Mouse (Mus musculus) hindbrain, embryonic 13.5 days (tissue): Measurements from ENCODE around the gene Snx1. TPM values are rescaled to one million over a fixed set of nuclear protein-coding genes. Genes with fewer than 3 reads are reported as not detected.

ENCODE experiments used
- ATAC-seq: fragments of 200-750 bp; cut with Nextera tagmentation; 2 replicates; pipeline ENCODE4 v1.8.0; 2017; ENCODE audit warnings: moderate TSS enrichment; ENCODE audit not compliant: low FRiP score
- H3K27ac ChIP-seq: fragments of 300-500 bp; sonication (generic); 2 replicates; pipeline ENCODE4 v1.5.1; 2015; ENCODE audit warnings: inconsistent platforms, mild to moderate bottlenecking, moderate library complexity
- H3K27me3 ChIP-seq: fragments of 300-500 bp; sonication (generic); 2 replicates; pipeline ENCODE4 v1.6.1; 2015; ENCODE audit warnings: mild to moderate bottlenecking, inconsistent platforms
- H3K36me3 ChIP-seq: fragments of 300-500 bp; sonication (generic); 2 replicates; pipeline ENCODE4 v1.6.1; 2015; ENCODE audit warnings: mild to moderate bottlenecking, inconsistent platforms
- H3K4me1 ChIP-seq: fragments of 300-500 bp; sonication (generic); replicated peaks from 2 replicates; pipeline ENCODE4 v1.6.1; 2015; ENCODE audit warnings: inconsistent platforms
- H3K4me2 ChIP-seq: fragments of 300-500 bp; sonication (generic); 2 replicates; pipeline ENCODE4 v1.6.1; 2015; ENCODE audit warnings: inconsistent platforms, mild to moderate bottlenecking, moderate library complexity
- H3K4me3 ChIP-seq: fragments of 300-500 bp; sonication (generic); 2 replicates; pipeline ENCODE4 v1.5.1; 2015; ENCODE audit warnings: mild to moderate bottlenecking, inconsistent platforms
- H3K9ac ChIP-seq: fragments of 300-500 bp; sonication (generic); 2 replicates; pipeline ENCODE4 v1.6.1; 2015; ENCODE audit warnings: mild to moderate bottlenecking, inconsistent platforms
- H3K9me3 ChIP-seq: fragments of 300-500 bp; sonication (generic); 2 replicates; pipeline ENCODE4 v1.6.1; 2016; ENCODE audit warnings: inconsistent platforms
- WGBS: fragments of 180-500 bp; shearing (Covaris S2); methylation state at CpG from one replicate; pipeline ENCODE4 v1.1.7; 2015; 5-methylcytosine and 5-hydroxymethylcytosine counted together
- polyA plus RNA-seq: library from polyadenylated mRNA; unstranded; fragments of >200 nt; fragmentation: Nextera tagmentation; extraction: Ambion mirVana; gene quantifications from 2 replicates; pipeline ENCODE4 v1.2.1, GENCODE M21; 2015

The Snx1 gene
- polyA plus RNA-seq, 1 experiment from 2014 or later: 93.1 TPM

GRCm38 (mm10) chr9:66060308-66060647, 66.1 kb downstream of the Snx1 start:
- peaks cover 27% of the 10 kb centered on the region for H3K36me3 ChIP-seq
- H3K4me2 ChIP-seq: peak overlapping the region; percentile 81
- H3K27me3 ChIP-seq: no peaks in the 10 kb centered on the region
- H3K4me3 ChIP-seq: peak overlapping the region; percentile 80
- peak overlapping the region; percentile 90 for H3K27ac ChIP-seq
- H3K9me3 ChIP-seq: no peaks in the 10 kb centered on the region
- H3K9ac ChIP-seq: peak overlapping the region; percentile 93
- ATAC-seq: peak; percentile 78
- WGBS: under 1% methylated on average over 20 of the region's 20 CpGs
- peaks cover 17% of the 10 kb centered on the region for H3K4me1 ChIP-seq

- H3K4me3 ChIP-seq: peak within 1 kb of the TSS; percentile 80
- H3K36me3 ChIP-seq: peaks cover 23% of the 10 kb centered on the region
- H3K27me3 ChIP-seq: no peaks in the 10 kb centered on the region
- peak within 1 kb of the TSS; percentile 90 for H3K27ac ChIP-seq
- H3K4me1 ChIP-seq: peaks cover 17% of the 10 kb centered on the region
- 1% methylated on average over 51 of the region's 51 CpGs for WGBS
- H3K9me3 ChIP-seq: no peaks in the 10 kb centered on the region
- peak within 1 kb of the TSS; percentile 81 for H3K4me2 ChIP-seq
- peak within 1 kb of the TSS; percentile 93 for H3K9ac ChIP-seq
- peak; percentile 97 for ATAC-seq
These were observed 66.6 kb downstream of the Snx1 start, which contains the start of gene Ppib for GRCm38 (mm10) chr9:66059583-66060307. Gene Ppib, plus strand, starts transcription at chr9:66060222.

- no peak for ATAC-seq
- no peak overlapping the region for H3K4me3 ChIP-seq
- H3K9ac ChIP-seq: no peak overlapping the region
- H3K27me3 ChIP-seq: no peaks in the 10 kb centered on the region
- H3K4me2 ChIP-seq: no peak overlapping the region
- H3K27ac ChIP-seq: no peak overlapping the region
- H3K4me1 ChIP-seq: no peaks in the 10 kb centered on the region
- 29% methylated on average over 1 of the region's 1 CpGs for WGBS
- H3K9me3 ChIP-seq: no peaks in the 10 kb centered on the region
- H3K36me3 ChIP-seq: no peaks in the 10 kb centered on the region
These were observed 72.8 kb downstream of the Snx1 start for GRCm38 (mm10) chr9:66053620-66054019.

- no peaks in the 10 kb centered on the region for H3K36me3 ChIP-seq
- H3K4me3 ChIP-seq: no peak overlapping the region
- ATAC-seq: no peak
- H3K4me2 ChIP-seq: no peak overlapping the region
- no peaks in the 10 kb centered on the region for H3K27me3 ChIP-seq
- H3K4me1 ChIP-seq: no peaks in the 10 kb centered on the region
- H3K27ac ChIP-seq: no peak overlapping the region
- 100% methylated on average over 1 of the region's 1 CpGs for WGBS
- H3K9me3 ChIP-seq: no peaks in the 10 kb centered on the region
- H3K9ac ChIP-seq: no peak overlapping the region
These were observed 73.7 kb downstream of the Snx1 start for GRCm38 (mm10) chr9:66052731-66053130.

GRCm38 (mm10) chr9:66051493-66051892, 74.9 kb downstream of the Snx1 start:
- ATAC-seq: no peak
- Histone ChIP-seq H3K27ac (no peak overlapping the region), H3K4me3 (no peak overlapping the region), H3K9me3 (no peaks in the 10 kb centered on the region), H3K4me1 (no peaks in the 10 kb centered on the region), H3K4me2 (no peak overlapping the region), H3K36me3 (no peaks in the 10 kb centered on the region), H3K27me3 (no peaks in the 10 kb centered on the region), H3K9ac (no peak overlapping the region)
- WGBS: 74% methylated on average over 4 of the region's 4 CpGs

- Histone ChIP-seq H3K4me3 (no peak overlapping the region), H3K4me1 (no peaks in the 10 kb centered on the region), H3K36me3 (0 out of 2 replicates have a peak, but pooled peaks cover 2% of the 10 kb centered on the region), H3K9ac (no peak overlapping the region), H3K27ac (no peak overlapping the region), H3K27me3 (no peaks in the 10 kb centered on the region), H3K9me3 (no peaks in the 10 kb centered on the region), H3K4me2 (no peak overlapping the region)
- ATAC-seq: no peak
- WGBS: 67% methylated on average over 6 of the region's 6 CpGs
These were observed 76.3 kb downstream of the Snx1 start for GRCm38 (mm10) chr9:66049931-66050601.

- H3K36me3 ChIP-seq: peaks cover 42% of the 10 kb centered on the region
- no peak for ATAC-seq
- no peak overlapping the region for H3K4me3 ChIP-seq
- H3K4me1 ChIP-seq: no peaks in the 10 kb centered on the region
- WGBS: 96% methylated on average over 3 of the region's 3 CpGs
- H3K27me3 ChIP-seq: no peaks in the 10 kb centered on the region
- no peak overlapping the region for H3K4me2 ChIP-seq
- H3K9ac ChIP-seq: no peak overlapping the region
- no peaks in the 10 kb centered on the region for H3K9me3 ChIP-seq
- no peak overlapping the region for H3K27ac ChIP-seq
These were observed 83.1 kb downstream of the Snx1 start for GRCm38 (mm10) chr9:66043241-66043640.

GRCm38 (mm10) chr9:66042331-66042730, 84.1 kb downstream of the Snx1 start:
- H3K27ac ChIP-seq: no peak overlapping the region
- WGBS: 92% methylated on average over 4 of the region's 4 CpGs
- H3K4me1 ChIP-seq: no peaks in the 10 kb centered on the region
- no peak overlapping the region for H3K9ac ChIP-seq
- ATAC-seq: no peak
- no peaks in the 10 kb centered on the region for H3K27me3 ChIP-seq
- H3K4me2 ChIP-seq: no peak overlapping the region
- H3K36me3 ChIP-seq: peaks cover 48% of the 10 kb centered on the region
- no peaks in the 10 kb centered on the region for H3K9me3 ChIP-seq
- H3K4me3 ChIP-seq: no peak overlapping the region

- no peak overlapping the region for H3K27ac ChIP-seq
- WGBS: 82% methylated on average over 3 of the region's 3 CpGs
- H3K4me1 ChIP-seq: no peaks in the 10 kb centered on the region
- H3K36me3 ChIP-seq: peaks cover 52% of the 10 kb centered on the region
- H3K4me2 ChIP-seq: no peak overlapping the region
- H3K27me3 ChIP-seq: no peaks in the 10 kb centered on the region
- H3K9me3 ChIP-seq: no peaks in the 10 kb centered on the region
- H3K9ac ChIP-seq: no peak overlapping the region
- H3K4me3 ChIP-seq: no peak overlapping the region
- ATAC-seq: no peak
These were observed 85.6 kb downstream of the Snx1 start for GRCm38 (mm10) chr9:66040801-66041200.

GRCm38 (mm10) chr9:66039290-66039689, 87.1 kb downstream of the Snx1 start:
- no peak overlapping the region for H3K4me2 ChIP-seq
- no peak for ATAC-seq
- no peak overlapping the region for H3K4me3 ChIP-seq
- H3K9me3 ChIP-seq: no peaks in the 10 kb centered on the region
- H3K36me3 ChIP-seq: peaks cover 56% of the 10 kb centered on the region
- H3K4me1 ChIP-seq: no peaks in the 10 kb centered on the region
- WGBS: 86% methylated on average over 4 of the region's 4 CpGs
- H3K27ac ChIP-seq: no peak overlapping the region
- H3K27me3 ChIP-seq: no peaks in the 10 kb centered on the region
- no peak overlapping the region for H3K9ac ChIP-seq

GRCm38 (mm10) chr9:66038581-66038980, 87.8 kb downstream of the Snx1 start:
- no peaks in the 10 kb centered on the region for H3K27me3 ChIP-seq
- WGBS: 94% methylated on average over 4 of the region's 4 CpGs
- no peak overlapping the region for H3K4me3 ChIP-seq
- no peaks in the 10 kb centered on the region for H3K4me1 ChIP-seq
- H3K9ac ChIP-seq: no peak overlapping the region
- no peak overlapping the region for H3K27ac ChIP-seq
- H3K36me3 ChIP-seq: peaks cover 56% of the 10 kb centered on the region
- ATAC-seq: no peak
- H3K9me3 ChIP-seq: no peaks in the 10 kb centered on the region
- H3K4me2 ChIP-seq: no peak overlapping the region
